Mouse (Mus musculus) 416B (cell line): ENCODE data around the gene Gsdma.

Experiments used
- DNase-seq: peaks from one replicate; pipeline ENCODE4 v3.0.0; 2011; ENCODE audit warnings: low read depth

The Gsdma gene

GRCm38 (mm10) chr11:98710416-98711045 lies 46.4 kb downstream of the Gsdma start:
- peak; percentile 95 for DNase-seq

GRCm38 (mm10) chr11:98711046-98711434 lies 46.9 kb downstream of the Gsdma start:
- peak; percentile 16 for DNase-seq

GRCm38 (mm10) chr11:98712009-98712408 lies 47.9 kb downstream of the Gsdma start:
- peak; percentile 76 for DNase-seq

- DNase-seq: no peak
These were observed 49.6 kb downstream of the Gsdma start for GRCm38 (mm10) chr11:98713703-98714102.

- no peak for DNase-seq
These were observed 51.8 kb downstream of the Gsdma start for GRCm38 (mm10) chr11:98715946-98716345.

GRCm38 (mm10) chr11:98717904-98718303 lies 53.8 kb downstream of the Gsdma start:
- DNase-seq: peak; percentile 24

- DNase-seq: no peak
These were observed 56.6 kb downstream of the Gsdma start for GRCm38 (mm10) chr11:98720756-98721155.

- no peak for DNase-seq
These were observed 57.5 kb downstream of the Gsdma start for GRCm38 (mm10) chr11:98721458-98722226.

- DNase-seq: no peak
These were observed 58.9 kb downstream of the Gsdma start for GRCm38 (mm10) chr11:98723098-98723497.

GRCm38 (mm10) chr11:98725926-98726506 lies 61.9 kb downstream of the Gsdma start:
- no peak for DNase-seq
